Mouse (Mus musculus) heart, postnatal 0 days (tissue): ENCODE results near the gene Ezh2. TPM values are rescaled to one million over a fixed set of nuclear protein-coding genes. Genes with fewer than 3 reads are reported as not detected.
"Not testable (repeated sequence)": the region's sequence is repeated elsewhere in the genome, so short reads cannot be mapped to it uniquely, and the experiment has no call there.

Source experiments
- ATAC-seq: fragments of 200-750 bp; cut with Nextera tagmentation; 2 replicates; pipeline ENCODE4 v1.8.0; 2017; ENCODE audit warnings: low read depth, moderate number of reproducible peaks, moderate library complexity; ENCODE audit not compliant: insufficient read depth
- DNase-seq: peaks from one replicate; pipeline ENCODE4 v3.0.0-alpha.2; 2016; ENCODE audit warnings: low spot score
- H3K27ac ChIP-seq: fragments of 300-500 bp; sonication (generic); 2 replicates; pipeline ENCODE4 v1.5.1; 2014; ENCODE audit warnings: low read depth, mild to moderate bottlenecking
- H3K27me3 ChIP-seq: fragments of 300-500 bp; sonication (generic); 2 replicates; pipeline ENCODE4 v1.6.1; 2014; ENCODE audit warnings: low read length, mixed read lengths; ENCODE audit not compliant: control insufficient read depth, insufficient read depth
- H3K36me3 ChIP-seq: fragments of 300-500 bp; sonication (generic); replicated peaks from 2 replicates; pipeline ENCODE4 v1.6.1; 2014; ENCODE audit warnings: low read length, mixed read lengths; ENCODE audit not compliant: control insufficient read depth, insufficient read depth
- H3K4me1 ChIP-seq: fragments of 300-500 bp; sonication (generic); 2 replicates; pipeline ENCODE4 v1.6.1; 2014; ENCODE audit warnings: antibody characterized with exemption; ENCODE audit not compliant: control insufficient read depth, insufficient read depth
- H3K4me2 ChIP-seq: fragments of 300-500 bp; sonication (generic); 2 replicates; pipeline ENCODE4 v1.6.1; 2014; ENCODE audit warnings: low read depth, mild to moderate bottlenecking, low read length, moderate library complexity
- H3K4me3 ChIP-seq: fragments of 300-500 bp; sonication (generic); 2 replicates; pipeline ENCODE4 v1.5.1; 2014; ENCODE audit warnings: low read depth, low read length
- H3K9ac ChIP-seq: fragments of 300-500 bp; sonication (generic); replicated peaks from 2 replicates; pipeline ENCODE4 v1.6.1; 2014; ENCODE audit warnings: low read depth, low read length, mixed read lengths
- H3K9me3 ChIP-seq: fragments of 300-500 bp; sonication (generic); replicated peaks from 2 replicates; pipeline ENCODE4 v1.6.1; 2016; ENCODE audit warnings: low read length; ENCODE audit not compliant: control insufficient read depth
- CTCF ChIP-seq: IDR thresholded peaks from 2 replicates; pipeline ENCODE4 v1.5.1; 2016; ENCODE audit warnings: antibody characterized with exemption, control low read depth, low read depth
- EP300 ChIP-seq: IDR thresholded peaks from 2 replicates; pipeline ENCODE4 v1.6.1; 2016; ENCODE audit warnings: antibody characterized with exemption, low read depth
- WGBS: fragments of 180-500 bp; shearing (Covaris S2); extraction: QIAGEN DNeasy Blood & Tissue Kit; methylation state at CpG from one replicate; pipeline ENCODE4 v1.1.7; 2014; 5-methylcytosine and 5-hydroxymethylcytosine counted together
- polyA plus RNA-seq: library from polyadenylated mRNA; unstranded; fragments of >200 nt; fragmentation: Nextera tagmentation; extraction: Ambion mirVana; gene quantifications from 2 replicates; pipeline ENCODE4 v1.2.1, GENCODE M21; 2015
- total RNA-seq: library from RNA; depleted of rRNA; stranded (reverse); fragments of >200 nt; gene quantifications from 2 replicates; pipeline ENCODE4 v1.2.3, GENCODE M21; 2014; ENCODE audit warnings: low replicate concordance

Ezh2 gene
- total and polyA plus RNA-seq, 2 experiments from 2014 or later = 8.6 to 25.9 TPM

DNA sequence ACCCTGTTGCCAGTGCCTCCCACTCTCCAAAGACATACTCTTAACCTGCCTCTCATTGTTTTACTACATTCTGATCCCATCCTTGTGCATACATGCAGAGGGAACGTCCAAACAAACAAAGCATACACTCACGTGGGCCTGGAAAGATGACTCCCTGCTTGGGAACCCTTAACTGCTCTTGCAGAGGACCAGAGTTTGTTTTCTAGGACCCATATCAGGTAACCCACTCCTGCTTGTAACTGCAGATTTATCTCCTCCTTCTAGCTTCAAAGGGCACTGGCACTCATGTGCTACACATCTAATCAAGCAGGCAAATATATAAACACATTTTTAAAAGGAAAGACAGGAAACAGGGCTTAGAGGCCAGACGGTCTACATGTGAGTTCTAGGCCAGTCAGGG lies 32.8 kb upstream of the Ezh2 start:
- no peak for ATAC-seq
- no peak for DNase-seq
- TF ChIP-seq EP300 (no peak), CTCF (no peak)
- Histone ChIP-seq H3K4me1 (no peaks in the 10 kb centered on the region), H3K27me3 (no peaks in the 10 kb centered on the region), H3K27ac (no peak overlapping the region), H3K9me3 (no peaks in the 10 kb centered on the region), H3K4me3 (no peak overlapping the region), H3K36me3 (no peaks in the 10 kb centered on the region), H3K9ac (no peak overlapping the region), H3K4me2 (no peak overlapping the region)
- 36% methylated on average over 3 of the region's 3 CpGs for WGBS

DNA sequence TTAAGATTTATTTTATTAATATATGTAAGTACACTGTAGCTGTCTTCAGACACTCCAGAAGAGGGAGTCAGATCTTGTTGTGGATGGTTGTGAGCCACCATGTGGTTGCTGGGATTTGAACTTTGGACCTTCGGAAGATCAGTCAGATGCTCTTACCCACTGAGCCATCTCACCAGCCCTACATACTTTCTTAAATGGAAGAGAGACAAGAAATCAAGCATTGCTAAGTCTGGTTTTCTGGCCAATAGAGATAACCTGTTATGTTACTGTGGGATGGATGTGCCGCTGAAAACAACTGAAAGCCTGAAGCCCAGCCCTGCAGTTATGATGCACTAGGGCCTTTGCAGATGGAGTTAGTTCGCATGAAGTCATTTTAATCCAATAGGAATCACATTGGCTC lies 31.8 kb upstream of the Ezh2 start:
- H3K4me3 ChIP-seq, DNase-seq, H3K36me3 ChIP-seq, H3K9ac ChIP-seq, ATAC-seq, H3K4me1 ChIP-seq, H3K27ac ChIP-seq, H3K27me3 ChIP-seq, H3K4me2 ChIP-seq, H3K9me3 ChIP-seq: not testable (repeated sequence)
- WGBS = 82% methylated on average over 3 of the region's 3 CpGs

DNA sequence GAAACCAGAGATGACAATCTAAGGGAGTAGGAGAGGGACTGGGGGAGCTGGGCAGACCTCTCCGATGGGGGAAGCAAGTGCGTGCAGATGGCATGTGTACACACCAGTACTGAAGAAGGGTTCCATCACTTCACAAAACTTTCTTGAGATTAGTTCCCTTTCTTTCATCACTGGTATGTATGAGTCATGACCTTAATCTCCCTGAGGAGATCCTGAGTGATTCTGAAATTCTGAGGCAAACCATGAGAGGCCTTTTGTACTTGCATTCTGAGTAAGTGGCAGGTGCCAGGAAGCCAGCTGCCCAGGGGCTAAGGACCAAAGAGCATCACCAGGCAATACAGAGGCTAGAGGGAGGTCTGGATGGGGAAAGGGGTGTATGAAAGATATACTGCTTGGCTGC lies 25.9 kb upstream of the Ezh2 start:
- DNase-seq (no peak), ATAC-seq (no peak)
- Histone ChIP-seq H3K4me1 (no peaks in the 10 kb centered on the region), H3K27ac (no peak overlapping the region), H3K4me3 (no peak overlapping the region), H3K4me2 (no peak overlapping the region), H3K9ac (no peak overlapping the region; the same call in 1 of the 2 replicates), H3K36me3 (no peaks in the 10 kb centered on the region), H3K27me3 (no peaks in the 10 kb centered on the region), H3K9me3 (no peaks in the 10 kb centered on the region)
- no peak for TF ChIP-seq CTCF
- no peak for TF ChIP-seq EP300
- WGBS = 62% methylated on average over 2 of the region's 2 CpGs

DNA sequence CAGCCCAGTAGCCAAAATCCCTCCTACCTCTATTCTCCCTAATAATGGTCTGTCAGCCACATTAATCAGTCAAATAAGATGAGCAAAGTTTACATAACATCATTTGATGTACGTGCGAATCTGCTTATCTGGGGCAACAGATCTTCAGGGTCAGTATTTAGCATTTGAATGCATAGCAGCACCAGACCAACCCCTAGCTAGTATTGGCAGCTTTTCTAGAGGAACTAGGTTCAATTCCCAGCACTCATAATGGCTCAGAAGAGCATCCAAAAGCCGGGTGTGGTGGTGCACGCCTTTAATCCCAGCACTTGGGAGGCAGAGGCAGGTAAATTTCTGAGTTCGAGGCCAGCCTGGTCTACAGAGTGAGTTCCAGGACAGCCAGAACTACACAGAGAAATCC lies 13.2 kb upstream of the Ezh2 start:
- H3K27me3 ChIP-seq, H3K9ac ChIP-seq, H3K27ac ChIP-seq, H3K4me1 ChIP-seq, H3K4me2 ChIP-seq, ATAC-seq, H3K36me3 ChIP-seq, DNase-seq, H3K4me3 ChIP-seq, H3K9me3 ChIP-seq: not testable (repeated sequence)
- WGBS = 48% methylated on average over 5 of the region's 5 CpGs

DNA sequence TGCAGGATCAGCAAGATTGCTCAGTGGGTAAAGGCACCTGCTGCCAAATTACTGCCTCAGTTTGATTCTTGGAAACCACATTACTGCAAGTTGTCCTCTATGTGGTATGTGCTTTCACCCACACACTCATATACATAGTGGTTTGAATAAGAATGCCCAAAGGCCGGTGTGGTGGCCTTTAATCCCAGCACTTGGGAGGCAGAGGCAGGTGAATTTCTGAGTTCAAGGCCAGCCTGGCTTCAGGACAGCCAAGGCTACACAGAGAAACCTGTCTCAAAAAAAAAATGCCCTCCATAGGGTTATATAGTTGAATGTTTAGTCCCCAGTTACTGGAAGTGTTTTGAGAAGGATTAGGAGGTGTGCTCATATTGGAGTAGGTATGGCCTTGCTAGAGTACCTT lies 6.8 kb upstream of the Ezh2 start:
- no peaks in the 10 kb centered on the region for H3K9me3 ChIP-seq
- no peak for DNase-seq
- H3K36me3 ChIP-seq = no peaks in the 10 kb centered on the region
- no peak overlapping the region for H3K27ac ChIP-seq
- H3K27me3 ChIP-seq = no peaks in the 10 kb centered on the region
- 66% methylated on average over 1 of the region's 1 CpGs for WGBS
- no peak for TF ChIP-seq CTCF
- TF ChIP-seq EP300 = no peak
- H3K4me2 ChIP-seq = no peak overlapping the region
- no peak overlapping the region for H3K9ac ChIP-seq
- ATAC-seq = no peak
- no peak overlapping the region for H3K4me3 ChIP-seq
- H3K4me1 ChIP-seq = no peaks in the 10 kb centered on the region

DNA sequence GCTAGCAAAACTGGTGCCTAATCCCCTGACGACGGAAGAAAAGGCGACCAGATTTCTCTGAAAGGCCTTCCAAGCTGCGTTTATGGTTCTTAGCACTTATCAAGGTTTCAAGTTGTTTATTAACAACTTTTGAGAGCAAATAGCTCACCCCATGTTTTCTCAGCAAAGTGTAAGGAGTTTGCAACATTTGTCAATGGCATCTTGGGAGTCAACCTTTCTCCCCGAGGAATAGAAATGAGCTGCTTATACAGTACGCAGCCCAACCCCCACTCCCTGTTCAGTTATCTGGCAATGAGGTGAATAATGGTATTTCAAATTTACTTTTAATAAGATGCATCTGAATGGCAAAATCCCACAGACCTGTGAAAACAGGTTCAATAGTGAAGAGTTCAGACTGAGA lies 555 bp upstream of the Ezh2 start:
- Histone ChIP-seq H3K4me2 (peak overlapping the region; percentile 92), H3K9me3 (no peaks in the 10 kb centered on the region), H3K9ac (peak overlapping the region; percentile 90), H3K27me3 (no peaks in the 10 kb centered on the region), H3K4me3 (peak overlapping the region; percentile 85), H3K36me3 (no peaks in the 10 kb centered on the region), H3K27ac (peak overlapping the region; percentile 97), H3K4me1 (peaks cover 8% of the 10 kb centered on the region)
- no peak for ATAC-seq
- WGBS = 4% methylated on average over 6 of the region's 6 CpGs
- TF ChIP-seq EP300 = no peak
- TF ChIP-seq CTCF = no peak
- DNase-seq = no peak
